Mouse (Mus musculus) ES-Bruce4 (cell line): ENCODE measurements around the gene Zfp11.

ENCODE experiments used
- CTCF ChIP-seq: IDR thresholded peaks from one replicate; pipeline ENCODE4 v1.8.1; 2011; ENCODE audit warnings: low read depth, low read length
- EP300 ChIP-seq: IDR thresholded peaks from 2 replicates; pipeline ENCODE4 v1.6.1; 2011; ENCODE audit warnings: low read depth, low read length; ENCODE audit not compliant: insufficient read depth
- POLR2A ChIP-seq: IDR thresholded peaks from one replicate; pipeline ENCODE4 v1.8.1; 2011; ENCODE audit warnings: low read length; ENCODE audit not compliant: insufficient read depth

GRCm38 (mm10) chr5:129703368-129703767 lies 33.5 kb upstream of the Zfp11 start:
- no peak for TF ChIP-seq EP300
- TF ChIP-seq CTCF: no peak
- TF ChIP-seq POLR2A: no peak
